Mouse (Mus musculus): ENCODE data around the gene Mex3d.

DNA sequence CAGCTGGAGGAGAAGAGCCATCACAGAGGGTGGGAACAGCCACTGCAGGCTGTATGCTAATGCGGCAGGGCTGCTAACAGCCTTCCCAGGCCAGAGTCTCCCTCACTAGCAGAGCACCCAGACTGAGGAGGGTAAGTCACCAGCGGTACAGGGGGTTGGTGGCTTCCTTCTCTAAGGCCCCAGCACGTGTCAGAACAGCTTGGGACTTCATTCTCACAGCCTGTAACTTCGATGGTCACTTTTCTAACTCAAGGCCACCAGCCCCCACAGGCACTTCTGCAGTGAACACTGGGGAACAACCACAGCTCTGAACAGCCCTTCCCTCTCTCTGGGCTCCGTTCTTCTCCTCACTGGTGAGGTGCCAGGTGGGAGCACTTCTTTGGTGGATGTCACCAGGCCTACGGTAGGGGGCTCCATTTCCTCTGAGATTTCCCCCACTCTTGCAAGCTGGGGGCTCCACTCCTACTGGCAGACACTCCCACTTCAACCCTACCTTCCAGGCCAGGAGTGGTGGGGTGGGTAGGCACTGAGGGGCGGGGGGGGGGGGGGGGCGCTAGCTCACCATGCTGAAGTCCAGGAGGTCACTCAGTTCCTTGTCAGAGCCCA lies 43.0 kb upstream of the Mex3d start:
- TF ChIP-seq CTCF (conservative IDR thresholded peaks at IDR 0.05; ENCODE audit: insufficient read depth, insufficient read length, low read depth, low read length) (no peak), POLR2A (IDR thresholded peaks at IDR 0.05; ENCODE audit: low read depth, low read length) (no peak)
